ENCODE assay signal across 20 mouse cellular contexts in genomic region chr5:37832766-37833165, GRCm38 (mm10). TPM values are rescaled to one million over a fixed set of nuclear protein-coding genes. Genes with fewer than 3 reads are reported as not detected.
A peak's percentile ranks its signal among the peaks of the same experiment; 100 is the strongest.
DNase-seq lines count a peak whose midpoint lies in the region; ATAC-seq lines count a peak whose summit lies in the region.
"Had no signal": no experiment of that assay in that cellular context is flagged by ENCODE, and none has a peak within 500 bp of the region (broad histone marks: within the 10 kb centered on the region; RNA-seq: fewer than 3 reads in every experiment).

No protein-coding gene starts in this region.

- H3K4me1 ChIP-seq in forebrain, embryonic 11.5 days (replicated peaks; ENCODE audit: control insufficient read depth, insufficient read depth, low read length) = peaks cover 12% of the 10 kb centered on the region; the same call in 1 of the 2 replicates
- H3K4me1 ChIP-seq in forebrain, embryonic 14.5 days (ENCODE audit: control insufficient read depth, insufficient read depth, low read length) = no peaks in the 10 kb centered on the region
- H3K4me1 ChIP-seq in midbrain, embryonic 11.5 days (ENCODE audit: control insufficient read depth, insufficient read depth, low read length) = peaks cover 26% of the 10 kb centered on the region
- H3K4me1 ChIP-seq in midbrain, embryonic 15.5 days = peaks cover 10% of the 10 kb centered on the region
- peaks cover 52% of the 10 kb centered on the region for H3K4me1 ChIP-seq in limb, embryonic 10.5 days

- no peak for ATAC-seq in forebrain, embryonic 11.5 days (replicated peaks; ENCODE audit: low FRiP score)
- ATAC-seq in forebrain, embryonic 14.5 days = no peak
- ATAC-seq in midbrain, embryonic 11.5 days (ENCODE audit: low FRiP score) = no peak
- ATAC-seq in midbrain, embryonic 15.5 days (replicated peaks) = no peak
- ATAC-seq: activated CD4-positive, CD25-positive, alpha-beta regulatory T cell, adult 4 months; CD4-positive, CD25-positive, alpha-beta regulatory T cell, adult 4 months; Patski had no signal

- DNase-seq in forebrain, embryonic 11.5 days (ENCODE audit: low spot score) = peak; percentile 51
- DNase-seq in forebrain, embryonic 14.5 days (ENCODE audit: low spot score) = no peak
- peak; percentile 85 for DNase-seq in midbrain, embryonic 11.5 days (ENCODE audit: low spot score, missing footprints)
- peak; percentile 29 for DNase-seq in limb, embryonic 10.5 days (ENCODE audit: low spot score)
- no peak for DNase-seq in spleen, postnatal 36 days (ENCODE audit: low spot score in 2 of 2)
- DNase-seq: adrenal gland, adult 2 months; adrenal gland, adult 8-10 months; adrenal gland, postnatal 10 days; adrenal gland, postnatal 14 days; adrenal gland, postnatal 25 days; adrenal gland, postnatal 36 days; B cell, adult 2 months; cerebellum, adult 11 months; cerebellum, adult 11-12 months; cerebellum, adult 18-20 months had no signal

- H3K4me2 ChIP-seq in forebrain, embryonic 11.5 days (ENCODE audit: low read depth, low read length, severe bottlenecking) = no peak overlapping the region
- H3K4me2 ChIP-seq in forebrain, embryonic 14.5 days (ENCODE audit: low read length) = no peak overlapping the region
- no peak overlapping the region for H3K4me2 ChIP-seq in midbrain, embryonic 11.5 days
- H3K4me2 ChIP-seq in midbrain, embryonic 15.5 days = no peak overlapping the region

- no peak overlapping the region for H3K4me3 ChIP-seq in forebrain, embryonic 11.5 days (ENCODE audit: low read depth, low read length)
- H3K4me3 ChIP-seq in forebrain, embryonic 14.5 days (ENCODE audit: low read depth, low read length) = no peak overlapping the region
- no peak overlapping the region for H3K4me3 ChIP-seq in midbrain, embryonic 11.5 days (ENCODE audit: low read depth, low read length)
- no peak overlapping the region for H3K4me3 ChIP-seq in midbrain, embryonic 15.5 days
- H3K4me3 ChIP-seq in limb, embryonic 10.5 days = no peak overlapping the region

- 5% methylated on average over 6 of the region's 6 CpGs for WGBS in forebrain, embryonic 11.5 days
- WGBS in forebrain, embryonic 14.5 days = 2% methylated on average over 6 of the region's 6 CpGs
- 3% methylated on average over 6 of the region's 6 CpGs for whole genome bisulfite sequencing in midbrain, embryonic 11.5 days
- 3% methylated on average over 6 of the region's 6 CpGs for whole genome bisulfite sequencing in midbrain, embryonic 15.5 days
- 4% methylated on average over 6 of the region's 6 CpGs for WGBS in limb, embryonic 10.5 days

- no peak overlapping the region for H3K9ac ChIP-seq in forebrain, embryonic 11.5 days (ENCODE audit: low read length)
- no peak overlapping the region for H3K9ac ChIP-seq in forebrain, embryonic 14.5 days (ENCODE audit: low read length)
- no peak overlapping the region for H3K9ac ChIP-seq in midbrain, embryonic 11.5 days (ENCODE audit: low read length)
- H3K9ac ChIP-seq in midbrain, embryonic 15.5 days = no peak overlapping the region

- H3K9me3 ChIP-seq in forebrain, embryonic 11.5 days (ENCODE audit: control insufficient read depth, low read length) = peaks cover 3% of the 10 kb centered on the region; the same call in 1 of the 2 replicates
- H3K9me3 ChIP-seq in forebrain, embryonic 14.5 days (replicated peaks; ENCODE audit: control insufficient read depth, low read length) = no peaks in the 10 kb centered on the region
- no peaks in the 10 kb centered on the region; the same call in 1 of the 2 replicates for H3K9me3 ChIP-seq in midbrain, embryonic 11.5 days (ENCODE audit: control insufficient read depth, low read length)
- no peaks in the 10 kb centered on the region for H3K9me3 ChIP-seq in midbrain, embryonic 15.5 days
- H3K9me3 ChIP-seq in limb, embryonic 10.5 days (replicated peaks) = no peaks in the 10 kb centered on the region; the same call in 1 of the 2 replicates

- no peaks in the 10 kb centered on the region for H3K36me3 ChIP-seq in forebrain, embryonic 11.5 days (ENCODE audit: control insufficient read depth, insufficient read depth, low read length)
- H3K36me3 ChIP-seq in forebrain, embryonic 14.5 days (ENCODE audit: control insufficient read depth, insufficient read depth, low read length) = no peaks in the 10 kb centered on the region
- H3K36me3 ChIP-seq in midbrain, embryonic 11.5 days (ENCODE audit: control insufficient read depth, insufficient read depth, low read length) = no peaks in the 10 kb centered on the region
- H3K36me3 ChIP-seq in midbrain, embryonic 15.5 days (replicated peaks) = no peaks in the 10 kb centered on the region
- no peaks in the 10 kb centered on the region for H3K36me3 ChIP-seq in limb, embryonic 10.5 days
- H3K36me3 ChIP-seq: G1E had no signal

- H3K27ac ChIP-seq in forebrain, embryonic 11.5 days (ENCODE audit: low read depth, low read length) = no peak overlapping the region
- H3K27ac ChIP-seq in forebrain, embryonic 14.5 days (ENCODE audit: low read depth, low read length) = no peak overlapping the region
- H3K27ac ChIP-seq in midbrain, embryonic 11.5 days (ENCODE audit: low read depth, low read length) = no peak overlapping the region
- no peak overlapping the region for H3K27ac ChIP-seq in midbrain, embryonic 15.5 days
- H3K27ac ChIP-seq in limb, embryonic 10.5 days = no peak overlapping the region

- H3K27me3 ChIP-seq in forebrain, embryonic 11.5 days (ENCODE audit: control insufficient read depth, insufficient read depth, low read length) = peaks cover 90% of the 10 kb centered on the region
- H3K27me3 ChIP-seq in forebrain, embryonic 14.5 days (replicated peaks; ENCODE audit: control insufficient read depth, insufficient read depth, low read length) = peaks cover 88% of the 10 kb centered on the region
- H3K27me3 ChIP-seq in midbrain, embryonic 11.5 days (ENCODE audit: control insufficient read depth, insufficient read depth, low read length) = peaks cover 90% of the 10 kb centered on the region
- peaks cover 89% of the 10 kb centered on the region for H3K27me3 ChIP-seq in midbrain, embryonic 15.5 days (replicated peaks)
- peaks cover 99% of the 10 kb centered on the region for H3K27me3 ChIP-seq in limb, embryonic 10.5 days (ENCODE audit: low read depth, poor library complexity, severe bottlenecking)
- H3K27me3 ChIP-seq: Patski had no signal

RNA-seq across cellular contexts. Expression of gene Msx1, which starts 8.4 kb away (rescaled TPM):
- 164 and 175 TPM in 2 replicates for polyA plus RNA-seq in forebrain, embryonic 11.5 days (2014; fragmentation: Nextera tagmentation; extraction: Ambion mirVana)
- 12.5 and 16.1 TPM in 2 replicates for polyA plus RNA-seq in forebrain, embryonic 14.5 days (2014; fragmentation: Nextera tagmentation; extraction: Ambion mirVana)
- polyA plus RNA-seq in midbrain, embryonic 11.5 days (2014; fragmentation: Nextera tagmentation; extraction: Ambion mirVana) = 89.8 and 104 TPM in 2 replicates
- 15.5 and 17.2 TPM in 2 replicates for polyA plus RNA-seq in midbrain, embryonic 15.5 days (2015; fragmentation: Nextera tagmentation; extraction: Ambion mirVana)
- polyA plus RNA-seq in limb, embryonic 10.5 days (2016; fragmentation: Nextera tagmentation; extraction: Ambion mirVana) = 360 and 372 TPM in 2 replicates
- polyA plus RNA-seq: CD4-positive, CD25-positive, alpha-beta regulatory T cell, adult 4 months; G1E had no signal

Comparison
In these comparisons a context has a peak if more than half of its experiments do, and no peak if none do; other contexts are left out.
1. DNase-seq: peak in forebrain, embryonic 11.5 days (single experiment), midbrain, embryonic 11.5 days (single experiment) and limb, embryonic 10.5 days (single experiment); none in forebrain, embryonic 14.5 days (single experiment) and spleen, postnatal 36 days (0 of 2).